Comparison of ENCODE assay signal across 14 mouse cellular contexts in genomic region chr8:44960906-44961305, GRCm38 (mm10). TPM values are rescaled to one million over a fixed set of nuclear protein-coding genes. Genes with fewer than 3 reads are reported as not detected.
A peak's percentile ranks its signal among the peaks of the same experiment; 100 is the strongest.
DNase-seq lines count a peak whose midpoint lies in the region; ATAC-seq and TF ChIP-seq lines count a peak whose summit lies in the region.
"Had no signal": no experiment of that assay in that cellular context is flagged by ENCODE, and none has a peak within 500 bp of the region (broad histone marks: within the 10 kb centered on the region; RNA-seq: fewer than 3 reads in every experiment).

No protein-coding gene starts in this region.

- H3K27me3 ChIP-seq in forebrain, embryonic 10.5 days (ENCODE audit: poor library complexity, severe bottlenecking) = no peaks in the 10 kb centered on the region
- H3K27me3 ChIP-seq in forebrain, postnatal 0 days (ENCODE audit: insufficient read depth, low read length) = no peaks in the 10 kb centered on the region
- H3K27me3 ChIP-seq in hindbrain, embryonic 11.5 days (ENCODE audit: control insufficient read depth, insufficient read depth, low read length) = no peaks in the 10 kb centered on the region
- no peaks in the 10 kb centered on the region for H3K27me3 ChIP-seq in hindbrain, embryonic 16.5 days (replicated peaks; ENCODE audit: control insufficient read depth, insufficient read depth, low read length)
- no peaks in the 10 kb centered on the region for H3K27me3 ChIP-seq in embryonic facial prominence, embryonic 10.5 days (replicated peaks; ENCODE audit: low read depth, poor library complexity, severe bottlenecking)
- no peaks in the 10 kb centered on the region for H3K27me3 ChIP-seq in midbrain, embryonic 13.5 days
- H3K27me3 ChIP-seq: hindbrain, embryonic 15.5 days; stomach, embryonic 15.5 days had no signal

- 38% methylated on average over 5 of the region's 5 CpGs for WGBS in forebrain, embryonic 10.5 days
- 63% methylated on average over 5 of the region's 5 CpGs for WGBS in forebrain, postnatal 0 days
- 55% methylated on average over 5 of the region's 5 CpGs for WGBS in hindbrain, embryonic 11.5 days
- WGBS in hindbrain, embryonic 16.5 days = 57% methylated on average over 5 of the region's 5 CpGs
- 39% methylated on average over 5 of the region's 5 CpGs for WGBS in embryonic facial prominence, embryonic 10.5 days
- WGBS in midbrain, embryonic 13.5 days = 33% methylated on average over 5 of the region's 5 CpGs

- no peak for TF ChIP-seq CTCF in forebrain, postnatal 0 days (IDR thresholded peaks at IDR 0.05; ENCODE audit: low read depth)

- no peak overlapping the region for H3K4me2 ChIP-seq in forebrain, postnatal 0 days (ENCODE audit: low read depth)
- no peak overlapping the region for H3K4me2 ChIP-seq in hindbrain, embryonic 11.5 days (replicated peaks; ENCODE audit: low read depth, low read length)
- H3K4me2 ChIP-seq in hindbrain, embryonic 16.5 days (ENCODE audit: low read length) = no peak overlapping the region
- H3K4me2 ChIP-seq in midbrain, embryonic 13.5 days (replicated peaks) = no peak overlapping the region
- H3K4me2 ChIP-seq: hindbrain, embryonic 15.5 days; stomach, embryonic 15.5 days had no signal

- H3K27ac ChIP-seq in forebrain, embryonic 10.5 days = 0 out of 2 replicates have a peak overlapping the region, but pooled peaks have one; percentile 80
- H3K27ac ChIP-seq in forebrain, postnatal 0 days (ENCODE audit: low read depth, low read length) = no peak overlapping the region
- H3K27ac ChIP-seq in hindbrain, embryonic 11.5 days (ENCODE audit: low read depth, low read length) = no peak overlapping the region
- no peak overlapping the region for H3K27ac ChIP-seq in hindbrain, embryonic 16.5 days (ENCODE audit: low read depth, low read length)
- H3K27ac ChIP-seq in embryonic facial prominence, embryonic 10.5 days (replicated peaks) = peak overlapping the region; percentile 75; the same call in 1 of the 2 replicates
- no peak overlapping the region for H3K27ac ChIP-seq in midbrain, embryonic 13.5 days
- H3K27ac ChIP-seq: gastrocnemius, adult 2 months; hindbrain, embryonic 15.5 days; layer of hippocampus, adult 2 months; stomach, embryonic 15.5 days had no signal

- H3K9me3 ChIP-seq in forebrain, embryonic 10.5 days = no peaks in the 10 kb centered on the region
- H3K9me3 ChIP-seq in forebrain, postnatal 0 days (ENCODE audit: low read length) = no peaks in the 10 kb centered on the region
- H3K9me3 ChIP-seq in hindbrain, embryonic 11.5 days (ENCODE audit: control insufficient read depth, low read length) = no peaks in the 10 kb centered on the region
- H3K9me3 ChIP-seq in hindbrain, embryonic 16.5 days (ENCODE audit: control insufficient read depth, low read length) = no peaks in the 10 kb centered on the region
- no peaks in the 10 kb centered on the region for H3K9me3 ChIP-seq in embryonic facial prominence, embryonic 10.5 days
- H3K9me3 ChIP-seq in midbrain, embryonic 13.5 days = no peaks in the 10 kb centered on the region
- H3K9me3 ChIP-seq: hindbrain, embryonic 15.5 days; stomach, embryonic 15.5 days had no signal

- peaks cover 78% of the 10 kb centered on the region for H3K36me3 ChIP-seq in forebrain, embryonic 10.5 days (replicated peaks)
- no peaks in the 10 kb centered on the region for H3K36me3 ChIP-seq in forebrain, postnatal 0 days (ENCODE audit: insufficient read depth)
- H3K36me3 ChIP-seq in hindbrain, embryonic 11.5 days (ENCODE audit: control insufficient read depth, insufficient read depth, low read length) = 0 out of 2 replicates have a peak, but pooled peaks cover 2% of the 10 kb centered on the region
- H3K36me3 ChIP-seq in hindbrain, embryonic 16.5 days (ENCODE audit: control insufficient read depth, insufficient read depth, low read length) = no peaks in the 10 kb centered on the region
- peaks cover 70% of the 10 kb centered on the region for H3K36me3 ChIP-seq in embryonic facial prominence, embryonic 10.5 days (replicated peaks)
- H3K36me3 ChIP-seq in midbrain, embryonic 13.5 days = peaks cover 8% of the 10 kb centered on the region; the same call in 1 of the 2 replicates
- H3K36me3 ChIP-seq: hindbrain, embryonic 15.5 days had no signal

- DNase-seq in forebrain, embryonic 10.5 days (ENCODE audit: extremely low spot score, low spot score) = no peak
- no peak for DNase-seq in forebrain, postnatal 0 days
- DNase-seq in hindbrain, embryonic 11.5 days (ENCODE audit: low spot score) = peak; percentile 37
- DNase-seq in embryonic facial prominence, embryonic 10.5 days (ENCODE audit: low spot score) = no peak
- DNase-seq in gastrocnemius, postnatal 14 days = no peak
- no peak for DNase-seq in layer of hippocampus, postnatal 14 days (ENCODE audit: low spot score in 2 of 2)
- DNase-seq: cerebellum, adult 11-12 months; gastrocnemius, adult 2 months had no signal

- no peak overlapping the region for H3K9ac ChIP-seq in forebrain, postnatal 0 days
- no peak overlapping the region for H3K9ac ChIP-seq in hindbrain, embryonic 11.5 days (ENCODE audit: low read depth, low read length)
- no peak overlapping the region for H3K9ac ChIP-seq in hindbrain, embryonic 16.5 days (ENCODE audit: low read depth, low read length)
- no peak overlapping the region for H3K9ac ChIP-seq in midbrain, embryonic 13.5 days (replicated peaks)
- H3K9ac ChIP-seq: hindbrain, embryonic 15.5 days; stomach, embryonic 15.5 days had no signal

- peaks cover 63% of the 10 kb centered on the region for H3K4me1 ChIP-seq in forebrain, embryonic 10.5 days
- H3K4me1 ChIP-seq in forebrain, postnatal 0 days (ENCODE audit: insufficient read depth) = no peaks in the 10 kb centered on the region
- peaks cover 4% of the 10 kb centered on the region for H3K4me1 ChIP-seq in hindbrain, embryonic 11.5 days (replicated peaks; ENCODE audit: control insufficient read depth, insufficient read depth, low read length)
- peaks cover 5% of the 10 kb centered on the region for H3K4me1 ChIP-seq in hindbrain, embryonic 16.5 days (ENCODE audit: control insufficient read depth, insufficient read depth, low read depth, low read length)
- H3K4me1 ChIP-seq in embryonic facial prominence, embryonic 10.5 days = peaks cover 48% of the 10 kb centered on the region
- H3K4me1 ChIP-seq in midbrain, embryonic 13.5 days (replicated peaks) = peaks cover 48% of the 10 kb centered on the region

- intact Hi-C loops in gastrocnemius, postnatal 14 days (cut with DNase I; ENCODE audit: low total_unique reads) = no loop called here

- no peak for ATAC-seq in forebrain, postnatal 0 days
- ATAC-seq in hindbrain, embryonic 11.5 days (ENCODE audit: low FRiP score) = 0 out of 2 replicates have a peak, but pooled peaks have one; percentile 21
- no peak for ATAC-seq in hindbrain, embryonic 16.5 days
- ATAC-seq in midbrain, embryonic 13.5 days = peak; percentile 55

- H3K4me3 ChIP-seq in forebrain, embryonic 10.5 days = no peak overlapping the region
- no peak overlapping the region for H3K4me3 ChIP-seq in forebrain, postnatal 0 days (ENCODE audit: low read depth, low read length)
- no peak overlapping the region for H3K4me3 ChIP-seq in hindbrain, embryonic 11.5 days (ENCODE audit: low read depth, low read length)
- H3K4me3 ChIP-seq in hindbrain, embryonic 16.5 days (ENCODE audit: low read length) = no peak overlapping the region
- no peak overlapping the region for H3K4me3 ChIP-seq in embryonic facial prominence, embryonic 10.5 days
- no peak overlapping the region for H3K4me3 ChIP-seq in midbrain, embryonic 13.5 days (replicated peaks)
- H3K4me3 ChIP-seq: gastrocnemius, adult 2 months; hindbrain, embryonic 15.5 days; layer of hippocampus, adult 2 months; stomach, embryonic 15.5 days had no signal

RNA-seq across cellular contexts. Expression of gene Fat1, which starts 25.7 kb away (rescaled TPM):
- polyA plus RNA-seq in forebrain, embryonic 10.5 days (2016; fragmentation: Nextera tagmentation; extraction: Ambion mirVana) = 20.3 and 20.5 TPM in 2 replicates
- 47.0 and 66.7 TPM in 2 replicates for total RNA-seq in forebrain, postnatal 0 days (2014; rRNA removed)
- 6.4 and 8.0 TPM in 2 replicates for polyA plus RNA-seq in forebrain, postnatal 0 days (2015; fragmentation: Nextera tagmentation; extraction: Ambion mirVana)
- 26.3 and 33.5 TPM in 2 replicates for polyA plus RNA-seq in hindbrain, embryonic 11.5 days (2014; fragmentation: Nextera tagmentation; extraction: Ambion mirVana)
- polyA plus RNA-seq in hindbrain, embryonic 16.5 days (2015; fragmentation: Nextera tagmentation; extraction: Ambion mirVana) = 14.8 and 16.0 TPM in 2 replicates
- polyA plus RNA-seq in embryonic facial prominence, embryonic 10.5 days (2016; fragmentation: Nextera tagmentation; extraction: Ambion mirVana) = 17.2 and 18.6 TPM in 2 replicates
- polyA plus RNA-seq in midbrain, embryonic 13.5 days (2015; fragmentation: Nextera tagmentation; extraction: Ambion mirVana) = 10.9 and 11.9 TPM in 2 replicates
- 10 to 100 TPM; 10.1 to 13.4 TPM for total RNA-seq in gastrocnemius, postnatal 14 days (2021)
- total RNA-seq in layer of hippocampus, postnatal 14 days (2021) = 10 to 100 TPM; 34.5 TPM
- total RNA-seq: common myeloid progenitor, adult 5-6 weeks had no signal

Comparison
In these comparisons a context has a peak if more than half of its experiments do, and no peak if none do; other contexts are left out.
1. H3K27ac ChIP-seq: peak in forebrain, embryonic 10.5 days (single experiment) and embryonic facial prominence, embryonic 10.5 days (single experiment); none in forebrain, postnatal 0 days (single experiment), hindbrain, embryonic 11.5 days (single experiment), hindbrain, embryonic 16.5 days (single experiment) and midbrain, embryonic 13.5 days (single experiment).
2. ATAC-seq: peak in hindbrain, embryonic 11.5 days (single experiment) and midbrain, embryonic 13.5 days (single experiment); none in forebrain, postnatal 0 days (single experiment) and hindbrain, embryonic 16.5 days (single experiment).